Mouse (Mus musculus) cerebellum, adult 2 months (tissue): ENCODE data around the gene Olfr324. TPM values are rescaled to one million over a fixed set of nuclear protein-coding genes. Genes with fewer than 3 reads are reported as not detected.

Source experiments
- DNase-seq, 2 experiments: peaks; one replicate each; pipeline ENCODE4 v3.0.0; 2021
- H3K27ac ChIP-seq: fragments of 200-500 bp; 2 replicates; pipeline ENCODE4 v1.5.1; 2012; ENCODE audit warnings: low read length, control low read depth, inconsistent platforms; ENCODE audit not compliant: insufficient read depth
- H3K27me3 ChIP-seq: fragments of 200-500 bp; 2 replicates; pipeline ENCODE4 v1.6.1; 2012; ENCODE audit warnings: inconsistent platforms, mild to moderate bottlenecking, low read length, moderate library complexity; ENCODE audit not compliant: control insufficient read depth, insufficient read depth
- H3K4me1 ChIP-seq: fragments of 200-500 bp; 2 replicates; pipeline ENCODE4 v1.6.1; 2011; ENCODE audit warnings: low read length; ENCODE audit not compliant: control insufficient read depth, insufficient read depth
- H3K4me3 ChIP-seq: fragments of 200-500 bp; replicated peaks from 2 replicates; pipeline ENCODE3; 2011; ENCODE audit warnings: mild to moderate bottlenecking, low read depth, low read length, control low read depth; ENCODE audit not compliant: insufficient read depth
- CTCF ChIP-seq: fragments of 200-500 bp; IDR thresholded peaks from 2 replicates; pipeline ENCODE4 v1.5.1; 2011; ENCODE audit warnings: low read depth, mild to moderate bottlenecking, control low read depth, low read length, moderate library complexity, borderline replicate concordance; ENCODE audit not compliant: insufficient read depth
- POLR2A ChIP-seq: fragments of 200-500 bp; IDR thresholded peaks from 2 replicates; pipeline ENCODE4 v1.6.1; 2011; ENCODE audit warnings: low read length, control low read depth, borderline replicate concordance; ENCODE audit not compliant: insufficient read depth
- WGBS: fragments of 180-500 bp; shearing (Covaris S2); methylation state at CpG from one replicate; pipeline ENCODE4 v1.1.7; 2018; 5-methylcytosine and 5-hydroxymethylcytosine counted together
- polyA plus RNA-seq: library from polyadenylated mRNA; depleted of rRNA; stranded (reverse); fragments of >200 nt; gene quantifications from 2 replicates; pipeline ENCODE4 v1.2.3, GENCODE M21; 2012

Olfr324 gene
- polyA plus RNA-seq, 1 experiment = not detected

GRCm38 (mm10) chr11:58614526-58614925, 19.6 kb downstream of the Olfr324 start:
- H3K4me1 ChIP-seq = no peaks in the 10 kb centered on the region
- TF ChIP-seq POLR2A (no peak), CTCF (no peak)
- no peak overlapping the region for H3K27ac ChIP-seq
- no peak for DNase-seq
- H3K27me3 ChIP-seq = no peaks in the 10 kb centered on the region
- no peak overlapping the region for H3K4me3 ChIP-seq

GRCm38 (mm10) chr11:58615975-58616374, 21.1 kb downstream of the Olfr324 start, which contains the start of gene 2210407C18Rik:
Gene 2210407C18Rik, minus strand, starts transcription at chr11:58616075.
- no peak within 1 kb of the TSS for H3K4me3 ChIP-seq
- no peak within 1 kb of the TSS for H3K27ac ChIP-seq
- TF ChIP-seq POLR2A = no peak
- no peak for TF ChIP-seq CTCF
- no peaks in the 10 kb centered on the region for H3K27me3 ChIP-seq
- WGBS = 94% methylated on average over 4 of the region's 4 CpGs
- no peak for DNase-seq
- no peaks in the 10 kb centered on the region for H3K4me1 ChIP-seq

- no peaks in the 10 kb centered on the region for H3K4me1 ChIP-seq
- H3K27ac ChIP-seq = no peak overlapping the region
- TF ChIP-seq POLR2A (no peak), CTCF (no peak)
- H3K27me3 ChIP-seq = no peaks in the 10 kb centered on the region
- no peak overlapping the region for H3K4me3 ChIP-seq
- no peak for DNase-seq
- 64% methylated on average over 3 of the region's 3 CpGs for WGBS
Observed at GRCm38 (mm10) chr11:58618369-58618768, 23.5 kb downstream of the Olfr324 start.

DNA sequence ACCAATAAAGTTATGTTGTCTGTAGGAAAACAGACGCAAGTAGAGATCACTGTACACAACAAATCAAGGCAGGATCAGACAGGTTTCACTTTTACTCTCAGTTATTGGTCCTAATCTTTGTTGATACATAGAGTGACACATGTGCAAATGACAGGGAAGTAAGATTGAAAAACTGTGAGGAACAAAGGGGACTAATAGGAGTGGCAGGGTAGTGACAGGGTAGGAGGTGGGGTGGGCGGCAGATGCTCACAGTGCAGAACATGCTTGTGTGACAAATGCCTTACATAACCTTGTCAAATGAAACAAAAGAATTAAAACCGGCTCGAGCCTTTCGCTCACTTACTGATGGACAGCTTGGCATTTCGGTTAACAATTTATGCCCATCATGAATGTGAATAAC, 23.9 kb downstream of the Olfr324 start:
- no peak for DNase-seq
- 23% methylated on average over 6 of the region's 6 CpGs for WGBS
- no peaks in the 10 kb centered on the region for H3K4me1 ChIP-seq
- no peak overlapping the region for H3K4me3 ChIP-seq
- no peak for TF ChIP-seq POLR2A
- TF ChIP-seq CTCF = no peak
- H3K27me3 ChIP-seq = no peaks in the 10 kb centered on the region
- no peak overlapping the region for H3K27ac ChIP-seq

DNA sequence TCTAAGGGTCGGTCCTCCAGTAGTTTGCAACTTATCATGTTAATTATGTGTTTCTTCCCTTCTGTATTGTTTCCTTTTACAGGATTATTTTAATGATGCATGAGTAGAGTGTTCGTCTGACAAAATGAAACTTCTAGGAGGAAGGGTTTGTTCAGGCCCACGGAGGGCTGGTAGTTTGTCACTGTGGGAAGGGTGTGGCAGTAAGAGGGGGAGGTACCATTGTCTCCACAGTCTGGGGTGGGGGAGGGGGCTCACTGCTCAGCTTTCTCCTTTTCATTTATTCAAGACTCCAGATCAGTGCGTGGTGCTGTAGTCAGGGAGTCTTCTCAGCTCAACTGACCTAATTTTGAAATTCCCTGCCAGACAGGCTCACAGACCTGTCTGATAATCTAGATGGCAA, 31.2 kb downstream of the Olfr324 start:
- TF ChIP-seq POLR2A = no peak
- no peak for TF ChIP-seq CTCF
- Histone ChIP-seq H3K27me3 (no peaks in the 10 kb centered on the region), H3K27ac (no peak overlapping the region), H3K4me3 (no peak overlapping the region), H3K4me1 (no peaks in the 10 kb centered on the region)
- 53% methylated on average over 4 of the region's 4 CpGs for WGBS
- DNase-seq = no peak

DNA sequence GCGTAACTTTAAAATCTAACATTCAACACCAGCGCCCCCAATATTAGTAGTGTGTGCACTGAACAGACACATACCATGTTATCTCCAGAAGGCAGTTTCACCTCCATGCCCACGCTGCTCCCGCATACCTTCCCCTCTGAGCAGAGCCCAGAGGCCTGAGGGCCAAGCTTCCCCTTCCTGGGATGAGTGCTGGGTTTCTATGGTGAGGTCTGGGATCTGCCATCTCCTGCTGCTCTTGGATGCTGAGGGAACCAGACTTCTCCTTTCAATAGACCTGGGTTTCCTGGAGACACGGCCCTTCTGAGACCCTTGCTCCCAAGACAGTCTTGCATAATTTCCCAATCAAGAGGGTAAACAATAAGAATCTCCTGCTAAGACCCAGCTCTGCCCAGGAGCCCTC, 35.5 kb downstream of the Olfr324 start, which contains the start of gene Olfr323:
Gene Olfr323, minus strand, starts transcription at position 101 of the 400 bp plus-strand sequence.
- 55% methylated on average over 5 of the region's 5 CpGs for WGBS
- TF ChIP-seq POLR2A = no peak
- TF ChIP-seq CTCF = no peak
- Histone ChIP-seq H3K27me3 (no peaks in the 10 kb centered on the region), H3K4me1 (no peaks in the 10 kb centered on the region), H3K4me3 (no peak within 1 kb of the TSS), H3K27ac (no peak within 1 kb of the TSS)
- no peak for DNase-seq

GRCm38 (mm10) chr11:58634878-58635277, 40.0 kb downstream of the Olfr324 start:
- Histone ChIP-seq H3K4me3 (no peak overlapping the region), H3K4me1 (no peaks in the 10 kb centered on the region), H3K27ac (no peak overlapping the region), H3K27me3 (no peaks in the 10 kb centered on the region)
- TF ChIP-seq POLR2A = no peak
- TF ChIP-seq CTCF = no peak
- WGBS = 59% methylated on average over 4 of the region's 4 CpGs
- no peak for DNase-seq

DNA sequence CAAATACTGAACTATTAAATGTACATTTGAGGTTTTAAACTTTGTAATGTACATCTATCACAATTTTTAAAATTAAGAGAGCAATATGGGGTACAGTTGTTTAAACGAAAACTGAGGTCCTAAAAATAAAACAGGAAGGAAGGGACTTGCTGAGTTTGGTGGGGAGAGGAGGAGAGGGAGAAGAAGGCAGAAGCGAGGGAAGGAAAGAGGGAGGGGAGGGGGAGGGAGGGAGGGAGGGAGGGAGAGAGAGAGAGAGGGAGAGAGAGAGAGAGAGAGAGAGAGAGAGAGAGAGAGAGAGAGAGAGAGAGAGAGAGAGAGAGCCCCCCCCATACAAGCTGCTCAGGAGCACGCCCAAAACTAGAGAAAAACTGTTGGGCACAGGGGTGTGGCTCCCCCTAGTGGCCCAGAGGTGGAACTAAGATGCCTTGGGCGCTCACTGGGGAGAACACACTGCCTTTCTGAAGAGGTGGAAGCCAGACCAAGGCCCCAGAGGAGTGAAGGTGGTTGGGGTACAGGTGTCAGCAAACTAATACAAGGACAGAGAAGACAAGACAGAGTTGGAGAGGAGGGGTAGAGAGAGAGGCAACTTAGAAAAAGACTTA, 41.6 kb downstream of the Olfr324 start:
- Histone ChIP-seq H3K27me3 (no peaks in the 10 kb centered on the region; the same call in 1 of the 2 replicates), H3K27ac (no peak overlapping the region), H3K4me1 (no peaks in the 10 kb centered on the region), H3K4me3 (no peak overlapping the region)
- 18% methylated on average over 4 of the region's 4 CpGs for WGBS
- DNase-seq = peak in 1 of 2 experiments; percentile 20
- TF ChIP-seq CTCF (peak; percentile 63; the same call in 1 of the 2 replicates), POLR2A (no peak)
